Mouse (Mus musculus) lung, postnatal 0 days (tissue): ENCODE results near the gene Caskin2.

Source experiments
- CTCF ChIP-seq: IDR thresholded peaks from 2 replicates; pipeline ENCODE4 v1.5.1; 2016; ENCODE audit warnings: antibody characterized with exemption, mild to moderate bottlenecking
- EP300 ChIP-seq: IDR thresholded peaks from 2 replicates; pipeline ENCODE4 v1.6.1; 2016; ENCODE audit warnings: antibody characterized with exemption, mild to moderate bottlenecking, control low read depth

- no peak for TF ChIP-seq EP300
- TF ChIP-seq CTCF: no peak
Observed at GRCm38 (mm10) chr11:115843141-115843890, 29.9 kb upstream of the Caskin2 start.
